Comparison of ENCODE assay signal across 11 mouse cellular contexts in the genomic region with DNA sequence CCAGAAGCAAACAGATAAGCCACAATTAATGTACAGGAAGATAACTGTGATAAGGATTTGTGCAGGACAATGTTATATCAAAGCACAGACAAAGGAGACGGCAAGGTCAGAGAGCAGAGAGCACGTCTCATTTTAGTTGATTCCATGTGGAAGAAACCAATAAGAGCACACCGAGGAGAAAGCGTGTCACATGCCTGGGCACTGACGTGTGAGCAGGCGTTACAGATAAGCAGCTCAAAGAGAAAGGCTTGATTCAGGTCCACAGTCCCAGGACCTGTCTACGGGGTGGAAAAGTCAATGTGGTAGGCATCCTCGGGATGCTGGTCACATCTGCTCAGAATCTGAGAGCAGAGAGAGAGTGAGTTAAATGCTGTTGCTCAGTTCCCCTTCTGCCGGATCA.
"Had no signal": no experiment of that assay in that cellular context is flagged by ENCODE, and none has a peak within 500 bp of the region (broad histone marks: within the 10 kb centered on the region; RNA-seq: fewer than 3 reads in every experiment).

No protein-coding gene starts in this region.

- H3K9ac ChIP-seq: liver, embryonic 13.5 days; liver, postnatal 0 days; midbrain, embryonic 12.5 days; neural tube, embryonic 13.5 days had no signal

- H3K27ac ChIP-seq: left cerebral cortex, adult 2 months; limb, embryonic 10.5 days; liver, embryonic 13.5 days; midbrain, embryonic 12.5 days; neural tube, embryonic 13.5 days; stomach, postnatal 0 days had no signal

- H3K4me3 ChIP-seq: left cerebral cortex, adult 2 months; limb, embryonic 10.5 days; liver, embryonic 13.5 days; midbrain, embryonic 12.5 days; neural tube, embryonic 13.5 days had no signal

- H3K9me3 ChIP-seq: limb, embryonic 10.5 days; liver, embryonic 13.5 days; midbrain, embryonic 12.5 days; neural tube, embryonic 13.5 days had no signal

- H3K4me2 ChIP-seq: liver, embryonic 13.5 days; midbrain, embryonic 12.5 days; neural tube, embryonic 13.5 days had no signal

- H3K4me1 ChIP-seq: limb, embryonic 10.5 days; midbrain, embryonic 12.5 days; neural tube, embryonic 13.5 days had no signal

- H3K27me3 ChIP-seq: liver, embryonic 13.5 days; midbrain, embryonic 12.5 days; neural tube, embryonic 13.5 days had no signal

- DNase-seq: kidney, postnatal 14 days; liver, embryonic 13.5 days; liver, postnatal 0 days; retina, postnatal 1 day; thymus, postnatal 14 days had no signal

- H3K36me3 ChIP-seq: limb, embryonic 10.5 days; liver, embryonic 13.5 days; midbrain, embryonic 12.5 days; neural tube, embryonic 13.5 days had no signal

- ATAC-seq: liver, postnatal 0 days; midbrain, embryonic 16.5 days had no signal
